Mouse (Mus musculus) c-Kit-negative CD71-positive TER-119-positive erythroid progenitor cells, embryonic 14.5 days (primary cell): ENCODE data around the gene Rhebl1.

Source experiments
- DNase-seq: peaks from one replicate; pipeline ENCODE4 v3.0.0-alpha.2; 2013; ENCODE audit warnings: low read depth, low spot score

Rhebl1 gene

DNA sequence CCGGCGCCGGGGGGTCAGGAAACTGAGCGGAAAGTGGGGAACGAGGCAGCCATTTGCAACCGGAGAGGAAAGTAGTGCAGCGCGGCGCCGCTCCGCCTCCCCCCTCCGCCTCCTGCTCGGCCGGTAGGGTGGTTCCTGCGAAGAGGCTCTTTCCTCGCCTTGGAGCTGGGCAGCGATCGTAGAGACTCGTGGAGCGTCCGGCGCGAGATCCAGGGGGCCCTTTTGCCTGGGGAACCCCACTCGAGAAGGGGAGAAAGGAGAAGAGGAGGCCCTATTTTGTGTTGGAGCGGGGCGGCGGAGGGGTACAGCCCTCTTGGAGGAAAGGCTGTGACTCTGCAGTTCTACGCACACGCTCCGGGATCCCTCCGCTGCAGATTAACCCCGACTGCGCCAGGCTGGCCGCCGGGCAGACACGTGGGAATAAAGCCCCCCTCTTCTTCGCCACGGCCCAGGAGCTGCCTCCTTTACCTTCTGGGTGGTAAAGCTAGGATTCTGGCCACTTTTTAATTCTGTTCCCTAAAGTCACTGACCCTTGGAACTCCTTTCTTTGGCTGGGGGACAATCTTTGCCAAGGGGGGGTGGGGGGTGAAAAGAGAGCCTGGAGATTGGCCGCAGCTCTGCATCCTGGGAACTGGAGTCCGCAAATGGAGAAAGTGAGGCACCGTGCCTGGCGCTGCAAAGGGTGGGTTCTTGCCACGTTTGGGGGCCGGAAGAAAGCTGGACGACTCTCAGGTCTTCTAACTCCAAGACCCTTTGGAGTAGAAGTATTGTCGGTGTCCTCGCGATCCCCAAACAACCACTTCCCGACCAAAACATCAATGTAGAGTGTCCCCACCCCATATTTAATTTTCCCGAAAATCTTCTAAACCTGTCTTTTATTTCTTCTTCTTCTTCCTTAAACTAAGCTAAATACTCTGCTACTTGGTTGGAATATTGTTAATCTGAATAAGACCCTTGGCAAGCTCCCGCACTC lies 22.1 kb downstream of the Rhebl1 start:
- peak; percentile 88 for DNase-seq

DNA sequence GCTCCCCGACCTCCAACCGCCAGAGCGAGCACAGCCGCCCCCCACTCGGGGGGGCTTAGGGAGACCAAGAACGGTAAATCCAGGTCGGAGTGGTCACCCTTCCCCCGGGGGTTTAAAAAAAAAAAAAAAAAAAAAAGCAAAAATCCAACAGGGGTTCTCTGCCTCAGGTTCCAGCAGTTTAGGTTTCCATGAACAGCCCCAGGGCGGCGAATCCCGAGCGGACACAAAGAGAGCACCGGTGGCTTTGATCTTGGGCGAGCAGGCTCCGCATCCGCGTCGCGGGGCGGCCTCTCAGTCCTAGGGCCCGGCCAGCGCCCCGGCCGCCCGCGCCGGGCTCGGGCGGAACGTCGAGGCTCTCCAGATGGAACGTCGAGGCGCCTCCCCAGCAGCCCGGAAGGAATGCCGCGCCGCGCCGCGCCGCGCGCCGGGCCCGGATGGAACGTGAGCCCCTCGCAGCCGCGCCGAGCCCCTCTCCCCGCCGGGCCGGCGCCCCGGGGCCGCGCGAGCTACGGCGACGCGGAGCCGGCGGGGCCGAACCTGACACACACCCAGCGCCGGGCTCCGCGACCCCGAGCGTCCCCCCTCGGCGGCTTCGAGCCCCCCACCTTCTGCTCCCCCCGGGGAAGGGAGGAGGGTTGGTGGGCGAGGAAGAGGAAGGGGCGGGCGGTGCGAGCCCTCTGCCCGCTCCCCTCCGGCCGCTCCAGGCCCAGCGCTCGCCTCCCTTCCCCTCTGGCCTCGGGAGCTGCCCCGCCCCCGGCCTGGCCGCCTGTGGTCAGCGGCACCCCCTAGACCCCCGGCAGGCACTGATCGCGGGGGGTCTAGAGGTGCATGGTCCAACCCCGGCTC lies 23.0 kb downstream of the Rhebl1 start, which contains the start of gene Kmt2d:
TSS of gene Kmt2d (minus strand) at position 135 of the 846 bp plus-strand sequence.
- peak; percentile 51 for DNase-seq

DNA sequence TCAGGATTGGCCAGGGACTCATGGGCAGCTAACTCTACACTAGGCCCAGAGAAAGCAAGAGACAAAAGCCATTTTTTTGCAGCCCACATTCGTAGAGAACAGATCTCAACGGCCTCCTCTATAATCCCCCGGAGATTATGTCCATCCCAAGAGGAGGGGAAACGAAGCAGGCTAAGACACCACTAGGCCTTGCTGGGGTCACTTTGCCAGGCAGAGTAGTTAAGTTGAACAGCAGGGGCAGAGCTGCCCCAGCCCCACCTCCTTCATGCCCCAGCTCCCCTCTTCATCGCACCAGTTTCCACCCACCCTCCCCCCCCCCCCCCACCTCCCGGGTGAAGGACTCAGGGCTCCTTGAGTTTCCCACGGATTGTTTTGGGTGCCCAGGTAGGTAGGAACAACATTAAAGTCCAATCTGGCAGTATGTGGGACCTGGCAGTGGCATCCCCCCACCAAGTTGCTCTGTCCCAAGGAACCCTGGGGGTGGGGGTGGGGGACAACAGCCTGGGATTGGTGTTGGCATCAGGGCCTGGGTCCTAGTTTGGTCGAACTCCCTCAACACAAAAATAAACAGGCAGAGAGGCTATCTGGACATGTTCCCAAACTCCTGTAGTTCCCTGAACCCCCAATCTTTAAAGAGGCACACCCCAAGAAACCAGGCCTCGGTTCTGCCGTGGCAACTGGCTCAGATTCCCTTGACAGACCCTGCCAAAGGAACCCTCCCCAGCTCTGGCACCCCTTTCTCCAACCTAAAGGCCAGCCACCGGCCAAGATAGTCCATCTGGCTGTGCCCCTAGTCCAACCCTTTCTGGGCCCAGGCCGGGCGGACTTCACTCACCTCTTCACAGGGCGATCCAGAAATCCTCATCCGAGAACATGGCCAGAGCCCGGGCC lies 23.9 kb downstream of the Rhebl1 start:
- no peak for DNase-seq

DNA sequence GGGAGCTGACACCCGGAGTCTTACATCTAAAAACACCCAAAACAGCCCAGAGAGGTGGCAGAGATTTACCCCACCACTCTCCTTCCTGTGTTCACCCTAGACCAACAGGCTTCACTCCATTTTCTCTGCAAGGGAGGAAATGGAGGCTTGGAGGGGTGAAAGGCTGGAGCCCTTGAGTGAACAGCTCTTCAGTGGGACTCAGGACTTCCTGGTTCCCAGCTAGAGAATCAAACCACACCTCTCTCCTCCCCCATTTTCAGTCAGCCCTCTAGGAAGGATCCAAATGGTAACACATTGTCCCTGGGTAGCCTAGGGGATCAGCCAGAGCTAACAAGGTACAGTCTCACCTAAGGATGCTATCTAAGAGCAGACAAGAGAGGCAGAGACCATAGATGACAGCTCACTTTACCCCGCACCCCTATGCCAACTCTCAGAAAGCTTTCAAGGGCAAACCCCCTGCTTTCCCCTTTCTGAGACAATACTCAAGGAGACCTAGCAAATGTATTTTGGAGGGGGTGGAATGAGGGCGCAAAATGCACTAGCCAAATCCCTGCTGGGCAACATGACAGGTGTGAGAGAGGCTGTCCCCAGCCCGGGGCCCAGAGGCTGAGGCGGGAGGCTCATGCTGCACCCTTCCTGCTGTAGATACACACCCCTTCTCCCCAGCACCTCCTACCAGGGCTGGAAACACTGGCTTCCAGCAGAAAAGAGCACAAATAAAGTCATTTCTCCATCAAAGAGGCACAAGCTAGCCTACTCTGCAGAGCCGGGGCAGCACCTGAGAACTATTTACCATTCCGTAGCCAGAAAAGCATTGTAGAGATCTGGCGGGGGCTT lies 24.8 kb downstream of the Rhebl1 start:
- DNase-seq, result no peak

DNA sequence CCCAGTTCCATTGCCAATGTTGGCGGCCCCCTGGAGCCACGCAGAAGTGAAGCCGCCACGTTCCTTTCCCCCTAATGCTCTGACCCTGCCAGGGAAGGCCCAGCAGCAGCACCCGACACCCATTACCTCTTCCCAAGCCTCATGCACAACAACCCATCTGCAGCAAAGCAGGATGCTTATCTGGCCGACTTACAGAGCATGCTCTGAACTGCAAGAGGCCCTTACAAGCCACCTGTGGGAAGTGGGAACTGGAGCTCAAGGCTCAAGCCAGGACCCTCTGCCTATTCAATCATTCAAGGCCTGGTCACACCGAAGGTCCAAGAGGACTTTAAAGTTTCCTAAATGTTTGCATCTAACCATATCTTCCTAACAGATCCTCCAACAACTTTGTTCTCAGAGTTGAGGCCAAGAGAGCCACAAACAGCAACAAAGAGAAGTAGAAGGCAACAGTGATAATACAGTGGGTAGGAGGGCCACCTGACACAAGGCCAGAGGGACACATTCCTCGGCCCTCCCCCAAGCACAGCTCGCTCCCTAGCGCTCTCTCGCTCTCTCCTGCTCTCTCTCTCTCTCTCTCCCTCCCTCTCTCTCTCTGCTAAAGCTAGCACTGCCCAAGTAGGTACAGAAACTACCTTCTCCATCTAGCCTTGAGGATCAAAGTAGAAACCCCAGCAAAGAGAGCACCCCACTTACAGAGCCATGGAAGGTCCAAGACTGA lies 25.8 kb downstream of the Rhebl1 start:
- DNase-seq, result no peak

DNA sequence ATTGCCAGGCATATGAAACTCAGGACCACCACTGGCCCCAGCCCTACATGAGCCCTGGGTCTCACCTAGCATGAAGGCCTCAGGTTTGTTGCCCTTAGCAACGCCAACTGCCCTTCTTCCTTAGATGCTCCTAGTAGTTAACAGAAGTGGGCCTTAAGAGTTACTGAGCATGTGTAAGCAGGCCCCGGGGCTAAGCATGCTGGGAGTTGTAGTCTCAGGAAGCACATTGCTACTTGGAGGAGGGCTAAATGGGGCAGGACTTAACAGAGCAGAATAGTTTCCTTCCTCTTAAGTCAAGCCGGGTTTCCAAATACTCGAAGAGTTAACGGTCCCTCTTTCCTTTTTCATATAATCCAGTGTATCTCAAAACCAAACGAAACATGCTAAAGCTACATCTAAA lies 27.0 kb downstream of the Rhebl1 start:
- DNase-seq, result no peak

DNA sequence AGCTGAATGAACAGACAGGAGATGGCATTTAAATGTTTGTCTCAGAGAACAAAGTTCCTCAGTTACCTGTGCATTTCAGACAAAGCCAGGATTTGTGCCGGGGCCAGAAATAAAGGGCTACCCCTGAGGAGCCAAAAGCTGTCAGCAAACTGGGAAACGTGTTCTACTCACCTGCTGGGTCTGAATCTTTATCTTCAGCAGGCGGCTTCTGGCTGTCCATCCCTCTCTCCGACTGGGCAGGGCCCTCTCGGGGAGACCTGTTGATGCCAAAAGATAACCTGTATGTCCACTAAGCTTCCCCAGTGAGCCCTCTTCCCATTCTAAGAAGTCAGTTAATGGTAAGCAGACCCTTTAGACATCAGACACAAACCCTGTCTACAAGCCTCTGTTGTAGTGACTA lies 27.8 kb downstream of the Rhebl1 start:
- no peak for DNase-seq

DNA sequence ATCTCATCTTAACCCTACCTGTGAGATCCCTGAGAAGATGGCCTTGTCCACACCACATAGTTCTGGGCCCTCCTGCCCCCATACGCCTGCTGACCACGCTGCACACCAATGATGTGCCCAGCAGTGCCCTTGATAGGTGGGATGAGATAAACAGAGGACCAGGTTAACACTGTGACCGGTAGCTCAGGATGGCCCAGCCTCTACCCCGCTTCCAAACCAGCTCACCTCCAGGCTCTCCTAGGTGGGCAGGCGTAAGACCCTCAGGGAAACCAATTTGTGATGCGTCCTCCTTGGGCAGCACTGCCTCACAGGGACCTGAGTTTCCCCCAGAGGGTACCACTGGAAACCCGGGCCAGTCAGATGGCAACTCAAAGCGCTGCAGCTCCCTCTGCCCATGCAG lies 28.6 kb downstream of the Rhebl1 start:
- no peak for DNase-seq

DNA sequence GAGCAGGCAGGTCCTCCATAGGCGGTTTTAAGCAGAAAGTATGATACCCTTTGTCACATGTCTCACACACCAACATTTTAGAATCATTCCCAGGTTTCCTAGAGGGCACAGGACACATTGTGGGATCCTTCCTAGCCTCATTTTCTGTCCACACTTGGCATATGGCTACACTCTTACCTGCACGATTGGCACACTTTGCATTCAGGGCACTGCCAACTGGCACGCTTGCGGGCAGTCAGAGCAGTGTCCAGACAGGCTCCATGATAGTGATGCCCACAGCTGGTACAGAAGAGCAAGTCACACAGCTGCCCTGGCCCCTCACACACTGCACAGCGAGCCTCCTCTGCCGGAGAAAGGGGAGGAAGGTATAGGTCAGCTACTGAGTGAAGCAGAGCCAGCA lies 29.4 kb downstream of the Rhebl1 start:
- no peak for DNase-seq

DNA sequence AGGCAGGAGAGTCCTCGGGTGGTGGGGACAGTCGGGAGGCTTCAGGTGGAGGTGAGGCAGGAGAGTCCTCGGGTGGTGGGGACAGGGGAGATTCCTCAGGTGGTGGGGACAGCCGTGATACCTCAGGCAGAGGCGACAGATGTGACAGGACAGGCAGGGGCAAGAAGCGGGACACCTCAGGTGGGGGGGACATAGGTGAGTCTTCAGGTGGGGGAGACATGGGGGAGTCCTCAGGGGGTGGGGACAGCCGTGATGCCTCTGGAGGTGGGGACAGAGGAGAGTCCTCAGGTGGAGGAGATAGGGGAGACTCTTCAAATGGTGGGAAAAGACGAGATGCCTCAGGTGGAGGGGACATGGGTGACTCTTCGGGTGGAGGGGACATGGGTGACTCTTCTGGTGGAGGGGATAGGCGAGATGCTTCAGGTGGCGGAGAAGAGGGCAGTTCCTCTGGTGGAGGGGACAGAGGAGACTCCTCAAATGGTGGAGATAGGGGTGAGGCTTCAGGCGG lies 30.8 kb downstream of the Rhebl1 start:
- no peak for DNase-seq

DNA sequence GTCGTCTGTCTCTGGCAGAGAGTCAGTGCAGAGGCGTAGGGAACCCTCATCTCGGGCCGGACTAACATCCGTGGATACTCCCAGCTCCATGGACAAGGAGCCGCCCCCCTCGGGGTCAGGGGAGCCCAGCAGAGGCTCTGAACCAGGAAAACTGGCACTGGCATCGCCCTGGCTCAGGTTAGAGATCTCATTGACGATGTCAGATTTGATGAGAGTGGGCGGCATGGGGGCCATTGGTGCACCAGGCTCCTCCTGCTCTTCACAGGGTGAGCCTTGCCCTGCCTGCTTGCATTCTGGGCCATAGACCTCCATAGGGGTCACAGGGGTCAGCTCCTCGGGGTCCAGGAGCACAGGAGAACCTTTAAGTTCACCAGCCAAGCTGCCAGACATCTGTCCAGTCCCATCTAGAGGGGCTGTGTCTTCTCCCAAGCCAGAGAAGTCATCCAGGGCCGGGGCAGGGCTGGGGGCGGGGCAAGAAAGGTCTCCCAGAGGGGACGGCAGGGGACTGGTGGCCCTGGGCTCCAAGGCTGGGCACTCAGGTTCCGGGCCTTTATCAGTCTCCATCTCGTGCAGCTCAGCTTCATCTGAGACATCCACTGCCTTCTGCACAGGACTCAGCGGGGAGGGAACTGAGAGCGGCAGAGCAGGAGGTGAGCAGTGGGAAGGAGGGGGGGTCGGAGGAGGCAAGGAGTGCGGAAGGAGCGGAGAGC lies 32.5 kb downstream of the Rhebl1 start:
- DNase-seq, result no peak

DNA sequence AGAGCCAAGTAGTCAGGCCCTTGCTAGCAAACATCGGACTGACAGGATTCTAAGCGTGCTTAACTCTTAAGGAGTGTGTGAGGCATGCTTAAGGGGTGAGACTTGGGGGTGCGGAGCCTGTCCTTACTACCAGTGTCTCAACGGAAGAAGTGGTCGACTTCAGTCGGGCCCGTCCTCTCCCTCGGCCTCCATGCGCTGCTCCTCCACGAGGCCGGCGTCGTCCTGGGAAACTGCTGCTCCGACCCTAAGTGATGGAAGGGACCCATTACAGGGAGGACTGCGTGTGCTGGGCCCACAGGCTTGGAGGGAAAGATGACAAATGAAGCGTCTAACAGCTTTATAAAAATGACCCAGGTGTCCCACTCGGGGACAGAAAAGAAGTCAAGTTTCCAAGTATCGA lies 33.4 kb downstream of the Rhebl1 start:
- DNase-seq, result no peak

DNA sequence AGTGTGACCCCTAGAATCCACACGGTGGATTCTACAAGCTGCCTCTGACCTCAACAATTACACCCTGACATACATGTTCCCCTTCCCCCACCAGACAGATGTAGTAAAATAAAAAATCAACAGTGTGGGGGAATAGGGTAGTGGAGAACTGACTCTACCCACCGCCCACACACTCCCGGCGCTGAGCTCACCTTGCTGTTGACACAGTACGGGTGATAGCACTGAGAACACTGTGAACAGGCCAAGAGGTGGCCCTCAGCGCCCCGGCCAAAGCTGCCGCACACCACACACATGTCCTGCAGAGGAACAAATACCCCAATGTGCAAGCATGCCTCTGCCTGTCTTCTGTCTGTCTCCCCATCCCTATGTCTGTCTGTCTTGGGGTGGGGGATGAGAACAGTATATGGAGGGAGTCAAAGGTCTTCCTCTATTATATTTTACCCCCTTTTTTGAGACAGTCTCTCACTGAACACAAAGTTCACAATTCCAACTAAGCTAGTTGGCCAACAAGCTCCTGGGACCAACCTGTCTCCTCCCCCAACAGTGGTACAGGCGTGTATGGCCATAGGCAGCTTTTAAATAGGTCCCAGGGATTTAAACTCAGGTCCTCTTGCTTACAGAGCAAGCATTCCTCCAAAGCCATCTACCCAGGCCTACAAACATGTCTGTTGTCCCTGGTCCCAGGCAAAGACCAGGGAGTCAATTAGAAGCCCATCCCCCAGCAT lies 34.9 kb downstream of the Rhebl1 start:
- no peak for DNase-seq

DNA sequence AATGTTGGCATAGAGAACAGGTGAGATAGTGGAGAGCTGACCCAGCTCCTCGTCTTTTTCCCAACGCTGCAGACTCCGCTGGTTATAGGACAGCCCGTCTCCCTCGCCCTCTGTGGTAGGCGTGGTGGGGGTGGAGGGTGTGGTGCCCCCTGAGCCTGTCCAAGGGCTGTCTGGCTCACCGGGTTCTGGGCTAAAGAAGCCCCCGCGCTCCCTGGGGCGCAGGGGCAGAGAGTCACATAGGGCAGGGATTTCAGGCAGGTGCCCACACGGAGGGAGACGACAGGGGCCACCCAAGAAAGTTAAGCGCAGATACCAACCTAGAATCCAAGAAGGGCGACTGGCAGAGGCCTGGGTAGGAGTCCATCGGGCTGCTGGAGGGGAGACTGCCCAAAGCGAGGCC lies 40.1 kb downstream of the Rhebl1 start:
- no peak for DNase-seq

DNA sequence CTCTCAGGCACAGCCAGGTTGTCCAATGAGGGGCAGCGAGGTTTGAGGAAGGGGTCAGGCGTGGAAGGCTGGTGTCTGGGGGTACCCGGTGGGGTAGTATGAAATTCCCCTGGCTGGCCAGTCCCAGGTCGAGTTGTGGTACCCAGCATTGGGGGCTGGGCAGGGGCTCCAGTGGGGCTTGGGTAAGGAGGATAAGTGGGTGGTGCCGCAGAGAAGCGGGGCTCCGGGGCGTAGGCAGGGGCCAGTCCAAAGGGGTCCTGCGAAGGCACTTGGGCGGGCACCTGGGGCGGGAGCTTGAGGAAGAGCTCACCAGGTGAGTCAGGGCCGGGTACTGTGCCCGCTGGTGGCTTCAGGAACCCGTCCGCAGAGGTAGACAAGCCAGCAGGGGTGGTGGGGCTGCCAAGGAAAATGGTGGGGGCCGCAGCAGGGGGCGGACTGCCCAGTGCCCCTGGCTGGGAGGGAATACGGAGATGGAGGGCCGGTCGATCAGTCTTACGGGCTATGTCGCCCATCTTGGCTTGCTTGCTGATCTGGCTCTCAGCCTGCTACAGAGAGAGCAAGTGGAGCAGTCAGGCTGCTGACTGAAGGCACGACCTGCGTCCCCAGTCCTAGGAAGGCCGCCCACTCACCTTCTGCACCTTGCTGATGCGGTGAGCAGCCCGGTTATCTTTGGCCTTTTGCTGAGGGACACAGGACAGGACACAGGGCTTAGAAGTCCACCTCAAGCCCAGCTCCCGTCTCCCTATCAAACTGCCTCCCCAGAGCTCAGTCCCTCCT lies 41.0 kb downstream of the Rhebl1 start:
- no peak for DNase-seq

DNA sequence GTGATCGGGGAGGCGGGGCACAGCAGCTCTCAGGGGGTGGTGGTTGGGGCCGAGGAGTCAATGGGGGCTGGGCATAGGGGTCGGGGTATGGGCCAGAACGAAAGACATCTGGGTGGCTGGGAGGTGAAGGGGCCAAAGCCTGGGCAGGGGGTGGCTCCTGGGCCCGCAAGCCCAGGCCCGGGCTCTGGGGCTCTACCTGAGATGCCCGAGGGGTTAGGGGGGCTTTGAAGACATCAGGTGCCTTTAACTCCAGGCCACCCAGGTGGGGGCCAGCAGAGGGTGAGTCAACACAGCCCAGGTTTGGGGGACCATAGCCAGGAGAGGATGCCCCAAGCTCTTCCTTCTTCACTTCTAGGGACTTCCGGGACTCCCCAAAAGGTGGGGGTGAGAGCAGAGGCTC lies 41.6 kb downstream of the Rhebl1 start:
- DNase-seq, result no peak

DNA sequence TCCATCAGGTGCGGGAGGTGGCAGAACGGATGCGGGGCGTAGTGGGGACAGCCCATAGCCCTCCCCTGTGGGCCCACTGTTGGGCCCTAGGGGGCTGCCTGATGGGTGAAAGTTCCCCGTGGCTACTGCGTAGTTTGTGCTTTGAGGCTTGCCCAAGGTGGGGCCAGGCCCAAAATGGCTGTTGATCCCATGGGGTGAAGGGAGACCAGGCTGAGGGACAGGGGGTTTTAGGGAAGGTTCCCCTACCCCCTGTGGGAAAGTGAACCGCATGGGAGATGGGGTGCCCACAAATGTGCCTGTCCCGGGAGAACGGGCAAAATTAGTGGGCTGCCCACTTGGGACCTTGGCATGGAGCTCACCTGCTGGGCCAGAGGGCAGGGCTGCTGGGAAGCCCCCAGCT lies 42.3 kb downstream of the Rhebl1 start:
- no peak for DNase-seq
